Mouse (Mus musculus) neural tube, embryonic 11.5 days (tissue): ENCODE results near the gene Rcor1. TPM values are rescaled to one million over a fixed set of nuclear protein-coding genes. Genes with fewer than 3 reads are reported as not detected.

Source experiments
- ATAC-seq: fragments of 200-750 bp; cut with Nextera tagmentation; 2 replicates; pipeline ENCODE4 v1.8.0; 2017; ENCODE audit warnings: moderate number of reproducible peaks, mild to moderate bottlenecking, moderate TSS enrichment, moderate library complexity; ENCODE audit not compliant: insufficient read depth, low FRiP score, low TSS enrichment
- DNase-seq: peaks from one replicate; pipeline ENCODE4 v3.0.0-alpha.2; 2015; ENCODE audit warnings: low spot score
- H3K27ac ChIP-seq: fragments of 300-500 bp; sonication (generic); 2 replicates; pipeline ENCODE4 v1.5.1; 2014; ENCODE audit warnings: low read depth, mild to moderate bottlenecking, low read length
- H3K27me3 ChIP-seq: fragments of 300-500 bp; sonication (generic); 2 replicates; pipeline ENCODE4 v1.6.1; 2014; ENCODE audit warnings: mild to moderate bottlenecking, low read length, mixed read lengths; ENCODE audit not compliant: control insufficient read depth, insufficient read depth
- H3K36me3 ChIP-seq: fragments of 300-500 bp; sonication (generic); 2 replicates; pipeline ENCODE4 v1.6.1; 2014; ENCODE audit warnings: mild to moderate bottlenecking, low read length, moderate library complexity, mixed read lengths; ENCODE audit not compliant: control insufficient read depth, insufficient read depth
- H3K4me1 ChIP-seq: fragments of 300-500 bp; sonication (generic); 2 replicates; pipeline ENCODE4 v1.6.1; 2014; ENCODE audit warnings: low read length, mixed read lengths; ENCODE audit not compliant: control insufficient read depth, insufficient read depth
- H3K4me2 ChIP-seq: fragments of 300-500 bp; sonication (generic); 2 replicates; pipeline ENCODE4 v1.6.1; 2014; ENCODE audit warnings: low read depth, mild to moderate bottlenecking, moderate library complexity
- H3K4me3 ChIP-seq: fragments of 300-500 bp; sonication (generic); 2 replicates; pipeline ENCODE4 v1.5.1; 2014; ENCODE audit warnings: low read depth, low read length
- H3K9ac ChIP-seq: fragments of 300-500 bp; sonication (generic); 2 replicates; pipeline ENCODE4 v1.6.1; 2014; ENCODE audit warnings: mild to moderate bottlenecking, low read length
- H3K9me3 ChIP-seq: fragments of 300-500 bp; sonication (generic); 2 replicates; pipeline ENCODE4 v1.6.1; 2016; ENCODE audit warnings: low read length; ENCODE audit not compliant: control insufficient read depth
- WGBS: fragments of 180-500 bp; shearing (Covaris S2); extraction: QIAGEN DNeasy Blood & Tissue Kit; methylation state at CpG from one replicate; pipeline ENCODE4 v1.1.7; 2014; 5-methylcytosine and 5-hydroxymethylcytosine counted together
- polyA plus RNA-seq: library from polyadenylated mRNA; unstranded; fragments of >200 nt; fragmentation: Nextera tagmentation; extraction: Ambion mirVana; gene quantifications from 2 replicates; pipeline ENCODE4 v1.2.1, GENCODE M21; 2014

Rcor1 gene
- polyA plus RNA-seq, 1 experiment from 2014 or later: 16.1 TPM

DNA sequence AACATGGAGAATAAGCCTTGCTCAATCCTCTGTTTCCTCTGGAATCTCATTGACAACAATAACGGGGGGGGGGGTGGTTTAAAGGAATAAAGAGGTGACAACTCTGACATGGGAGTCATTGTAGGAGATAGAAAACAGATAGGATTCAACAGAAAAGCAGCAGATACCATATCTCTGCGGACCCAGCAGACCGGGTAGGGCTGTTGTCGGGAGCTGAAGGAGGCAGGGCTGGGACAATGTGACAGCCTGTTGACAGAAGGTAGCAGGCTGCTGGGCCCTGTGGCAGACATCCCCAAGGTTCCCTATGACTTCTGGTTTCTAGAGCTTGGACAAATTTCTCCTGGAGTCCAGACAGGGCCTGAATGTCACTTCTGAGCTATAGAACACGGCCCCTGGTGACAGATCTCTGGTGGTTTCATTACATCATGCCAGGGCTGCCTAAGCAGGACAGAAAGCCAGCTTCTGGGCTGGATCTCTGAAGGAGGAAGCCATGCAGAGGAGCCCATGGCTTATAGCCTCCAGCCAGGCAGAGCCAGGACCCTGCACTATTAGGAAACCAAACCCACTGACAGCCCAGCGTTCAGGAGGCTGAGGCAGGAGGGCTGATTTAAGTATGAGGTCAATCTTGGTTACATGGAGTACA is 29.4 kb upstream of the Rcor1 start:
- no peaks in the 10 kb centered on the region for H3K4me1 ChIP-seq
- no peaks in the 10 kb centered on the region for H3K9me3 ChIP-seq
- ATAC-seq: no peak
- DNase-seq: no peak
- no peaks in the 10 kb centered on the region for H3K27me3 ChIP-seq
- H3K36me3 ChIP-seq: no peaks in the 10 kb centered on the region
- H3K27ac ChIP-seq: no peak overlapping the region
- WGBS: 84% methylated on average over 6 of the region's 6 CpGs
- no peak overlapping the region for H3K4me3 ChIP-seq
- H3K9ac ChIP-seq: no peak overlapping the region
- no peak overlapping the region for H3K4me2 ChIP-seq

DNA sequence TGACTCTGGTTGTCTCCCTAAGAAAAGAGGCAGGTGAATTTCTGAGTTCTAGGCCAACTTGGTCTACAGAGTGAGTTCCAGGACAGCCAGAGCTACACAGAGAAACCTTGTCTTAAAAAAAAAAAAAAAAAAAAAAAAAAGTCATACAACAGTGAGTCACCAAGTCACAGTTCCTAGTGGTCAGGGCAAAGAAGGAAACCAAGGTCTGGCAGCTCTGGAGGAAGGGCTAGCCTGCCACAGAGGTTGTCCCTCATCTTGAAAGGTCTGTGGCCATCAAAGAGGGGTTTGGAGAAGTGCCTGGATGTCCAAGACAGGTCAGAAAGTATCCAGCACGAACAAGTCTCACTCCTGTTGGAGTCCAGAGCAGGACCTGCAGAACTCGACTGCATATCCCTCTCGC is 22.3 kb upstream of the Rcor1 start:
- no peak overlapping the region for H3K4me2 ChIP-seq
- H3K27me3 ChIP-seq: no peaks in the 10 kb centered on the region
- H3K4me3 ChIP-seq: no peak overlapping the region
- WGBS: 88% methylated on average over 3 of the region's 3 CpGs
- no peaks in the 10 kb centered on the region for H3K36me3 ChIP-seq
- H3K9ac ChIP-seq: no peak overlapping the region
- no peak overlapping the region for H3K27ac ChIP-seq
- H3K9me3 ChIP-seq: no peaks in the 10 kb centered on the region
- ATAC-seq: no peak
- DNase-seq: no peak
- no peaks in the 10 kb centered on the region for H3K4me1 ChIP-seq

DNA sequence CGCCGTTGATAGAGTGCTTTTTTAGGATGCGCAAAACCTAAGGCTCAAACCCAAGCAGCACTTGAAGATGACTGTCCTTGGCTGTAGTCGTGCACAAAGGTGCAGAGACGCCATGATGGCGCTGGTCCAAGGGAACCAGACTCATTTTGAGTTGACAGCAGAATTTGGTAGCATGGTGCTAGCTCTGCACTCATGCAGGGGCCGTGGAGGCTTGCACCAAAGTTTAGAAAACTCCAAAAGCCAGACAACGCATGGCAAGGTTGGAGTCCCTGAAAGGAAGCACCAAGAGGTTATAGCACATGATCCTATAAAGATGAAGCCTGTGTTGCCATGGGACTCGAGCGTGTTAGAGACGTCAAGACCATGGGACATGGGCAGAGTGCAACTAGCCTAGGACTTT is 21.1 kb upstream of the Rcor1 start:
- no peak for DNase-seq
- no peaks in the 10 kb centered on the region for H3K27me3 ChIP-seq
- no peaks in the 10 kb centered on the region for H3K36me3 ChIP-seq
- H3K4me3 ChIP-seq: no peak overlapping the region
- no peak overlapping the region for H3K4me2 ChIP-seq
- H3K9ac ChIP-seq: no peak overlapping the region
- no peaks in the 10 kb centered on the region for H3K9me3 ChIP-seq
- no peaks in the 10 kb centered on the region for H3K4me1 ChIP-seq
- no peak for ATAC-seq
- no peak overlapping the region for H3K27ac ChIP-seq
- 93% methylated on average over 11 of the region's 11 CpGs for WGBS

DNA sequence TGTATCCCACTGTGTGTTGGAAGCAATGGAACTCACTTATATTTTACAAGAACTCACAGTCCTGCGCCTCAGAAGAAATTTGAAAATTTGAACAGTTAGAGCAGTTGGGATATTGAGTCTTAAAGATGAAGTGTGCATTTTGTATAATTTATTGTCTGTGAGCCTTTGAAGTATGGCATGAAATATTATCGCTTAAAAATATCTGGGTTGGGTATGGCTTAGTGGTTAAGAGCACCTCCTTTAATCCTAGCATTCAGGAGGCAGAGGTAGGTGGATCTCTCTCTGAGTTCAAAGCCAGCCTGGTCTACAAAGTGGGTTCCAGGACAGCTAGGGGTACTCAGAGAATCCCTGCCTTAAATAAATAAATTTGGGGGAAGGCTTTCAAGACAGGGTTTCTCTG is 20.1 kb upstream of the Rcor1 start:
- Histone ChIP-seq H3K27me3 (no peaks in the 10 kb centered on the region), H3K4me3 (no peak overlapping the region), H3K9me3 (no peaks in the 10 kb centered on the region), H3K27ac (no peak overlapping the region), H3K36me3 (no peaks in the 10 kb centered on the region), H3K4me2 (no peak overlapping the region), H3K9ac (no peak overlapping the region), H3K4me1 (no peaks in the 10 kb centered on the region)
- 94% methylated on average over 2 of the region's 2 CpGs for WGBS
- no peak for ATAC-seq
- DNase-seq: no peak

DNA sequence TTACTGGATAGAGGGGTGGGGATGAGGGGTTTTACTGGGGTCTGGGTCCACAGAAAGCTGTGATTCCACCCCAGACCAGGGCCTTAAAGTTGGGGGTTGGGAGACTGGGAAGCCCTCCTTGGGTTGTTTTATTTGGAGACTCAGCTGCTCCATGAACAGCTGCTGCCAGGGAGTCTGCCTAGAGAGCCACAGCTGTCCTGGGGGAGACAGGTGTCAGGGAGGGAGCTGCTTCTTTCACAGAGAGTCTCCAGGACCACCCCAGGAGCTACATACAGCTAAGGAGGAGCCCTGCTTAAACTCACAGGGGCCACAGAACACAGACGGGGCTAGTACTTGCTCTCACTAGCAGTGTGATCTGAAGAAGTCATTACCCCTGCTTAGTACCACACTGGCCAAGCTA is 18.0 kb upstream of the Rcor1 start:
- Histone ChIP-seq H3K9me3 (no peaks in the 10 kb centered on the region), H3K4me3 (no peak overlapping the region), H3K36me3 (no peaks in the 10 kb centered on the region), H3K9ac (no peak overlapping the region), H3K27ac (no peak overlapping the region), H3K4me2 (no peak overlapping the region), H3K27me3 (no peaks in the 10 kb centered on the region), H3K4me1 (no peaks in the 10 kb centered on the region)
- WGBS: 26% methylated on average over 1 of the region's 1 CpGs
- DNase-seq (no peak), ATAC-seq (no peak)

DNA sequence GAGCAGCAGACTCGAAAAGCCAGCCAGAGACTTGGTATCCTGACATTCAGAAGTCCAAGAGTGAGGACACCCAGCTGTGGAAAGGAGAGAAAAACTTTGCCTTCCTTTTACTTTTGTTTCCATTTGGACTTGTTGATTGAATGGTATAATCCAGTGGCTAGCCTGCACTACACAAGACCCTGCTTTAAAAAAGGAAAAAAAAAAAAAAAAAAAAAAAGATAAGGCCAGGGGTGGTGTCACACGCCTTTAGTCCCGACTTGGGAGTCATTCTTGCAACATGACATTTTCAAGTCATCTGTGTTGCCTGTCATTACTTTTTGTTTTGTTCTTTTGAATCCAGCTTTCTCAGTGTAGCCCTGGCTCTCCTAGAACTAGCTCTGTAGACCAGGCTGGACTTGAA is 17.6 kb upstream of the Rcor1 start:
- WGBS: 64% methylated on average over 3 of the region's 3 CpGs
- no peaks in the 10 kb centered on the region for H3K9me3 ChIP-seq
- H3K27ac ChIP-seq: no peak overlapping the region
- no peaks in the 10 kb centered on the region for H3K27me3 ChIP-seq
- H3K9ac ChIP-seq: no peak overlapping the region
- H3K4me3 ChIP-seq: no peak overlapping the region
- DNase-seq (no peak), ATAC-seq (no peak)
- no peaks in the 10 kb centered on the region for H3K4me1 ChIP-seq
- no peaks in the 10 kb centered on the region for H3K36me3 ChIP-seq
- H3K4me2 ChIP-seq: no peak overlapping the region

DNA sequence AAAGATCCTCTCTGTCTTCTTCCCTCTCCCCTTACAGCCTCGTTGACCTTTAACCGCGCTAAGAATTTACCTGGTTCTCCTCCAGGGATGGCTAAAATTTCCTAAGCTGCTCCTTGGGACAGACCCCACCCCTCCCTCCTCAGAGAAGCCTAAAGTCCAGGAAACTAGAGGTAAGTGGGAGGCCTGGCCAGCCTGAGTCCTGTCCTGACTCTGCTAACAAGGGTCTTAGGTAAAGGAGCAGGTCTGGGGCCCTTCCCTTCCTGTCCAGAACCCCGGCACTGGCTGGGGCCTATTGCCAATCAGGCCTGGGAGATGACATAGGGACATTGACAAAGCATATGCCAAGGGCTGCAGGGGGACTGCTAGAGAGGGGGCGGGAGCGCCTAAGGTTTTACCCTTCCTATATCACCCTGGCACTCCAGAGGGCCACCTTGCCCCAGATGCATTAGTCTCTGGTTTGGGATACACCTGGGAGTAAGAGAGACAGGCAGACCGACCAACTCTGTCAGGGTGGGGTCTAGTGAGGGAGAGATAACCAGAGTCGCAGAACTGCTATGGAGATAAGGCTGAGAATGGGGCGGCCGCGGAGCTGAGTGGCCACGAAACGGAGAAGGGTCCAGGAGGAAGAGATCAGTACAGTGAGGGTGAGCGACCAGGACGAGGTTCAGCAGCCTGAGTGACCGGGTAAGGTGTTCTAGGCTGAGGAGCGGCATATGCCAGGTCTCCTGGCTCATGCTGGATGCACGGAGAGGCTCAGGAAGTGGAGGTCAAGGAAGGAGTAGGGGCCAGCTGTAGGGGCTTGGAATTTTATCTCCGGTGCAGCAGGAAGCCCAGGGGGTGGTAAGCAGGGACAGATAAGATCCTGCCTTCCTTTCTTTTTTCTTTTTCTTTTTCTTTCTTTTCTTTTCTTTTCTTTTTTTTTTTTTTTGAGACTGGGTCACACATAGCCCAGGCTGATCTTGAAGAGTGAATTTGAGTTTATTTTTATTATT is 10.7 kb upstream of the Rcor1 start:
- no peak overlapping the region for H3K9ac ChIP-seq
- H3K4me2 ChIP-seq: no peak overlapping the region
- H3K4me1 ChIP-seq: no peaks in the 10 kb centered on the region
- WGBS: 67% methylated on average over 19 of the region's 19 CpGs
- no peaks in the 10 kb centered on the region for H3K36me3 ChIP-seq
- H3K27me3 ChIP-seq: no peaks in the 10 kb centered on the region
- no peaks in the 10 kb centered on the region for H3K9me3 ChIP-seq
- ATAC-seq (no peak), DNase-seq (no peak)
- H3K4me3 ChIP-seq: no peak overlapping the region
- H3K27ac ChIP-seq: no peak overlapping the region

DNA sequence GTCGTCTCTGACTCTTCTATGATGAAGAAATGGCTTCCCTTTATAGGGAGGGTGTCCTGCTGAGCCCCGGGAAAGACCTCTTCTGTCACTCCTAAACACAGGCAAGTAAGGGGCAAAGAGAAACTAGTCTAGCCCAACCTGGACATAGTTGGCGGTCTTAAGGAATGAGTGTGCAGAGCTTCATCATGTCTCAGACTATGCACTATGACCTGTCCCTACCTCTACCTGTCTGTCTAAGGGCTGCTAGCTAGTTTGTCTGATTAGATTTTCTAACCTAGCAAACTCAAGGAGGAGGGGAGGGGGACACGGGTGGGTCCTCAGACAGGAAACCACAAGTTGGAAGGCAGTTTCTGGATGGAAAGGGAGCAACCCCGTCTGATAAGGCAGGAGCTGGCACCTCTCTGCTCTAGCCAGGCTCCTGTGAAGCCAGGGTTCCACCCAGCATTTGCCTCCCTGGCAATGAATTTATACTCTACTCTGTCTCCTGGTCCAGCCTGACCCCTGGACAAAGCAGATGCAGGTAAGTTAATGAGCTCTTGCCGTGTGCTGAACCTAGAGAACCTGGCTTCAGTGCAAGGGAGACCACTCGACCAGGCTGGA is 9.8 kb upstream of the Rcor1 start:
- H3K4me1 ChIP-seq: no peaks in the 10 kb centered on the region
- no peak overlapping the region for H3K4me2 ChIP-seq
- no peaks in the 10 kb centered on the region for H3K9me3 ChIP-seq
- no peak for DNase-seq
- H3K4me3 ChIP-seq: no peak overlapping the region
- H3K27ac ChIP-seq: no peak overlapping the region
- H3K27me3 ChIP-seq: no peaks in the 10 kb centered on the region
- no peaks in the 10 kb centered on the region for H3K36me3 ChIP-seq
- WGBS: 68% methylated on average over 7 of the region's 7 CpGs
- no peak overlapping the region for H3K9ac ChIP-seq
- no peak for ATAC-seq
